Mouse (Mus musculus) retina, adult 2 months (tissue): ENCODE results near the gene Epo.

ENCODE experiments used
- DNase-seq: peaks from one replicate; pipeline ENCODE4 v3.0.0-alpha.2; 2012; ENCODE audit warnings: low read depth, low spot score

The Epo gene

GRCm38 (mm10) chr5:137476964-137477363 is 56.1 kb downstream of the Epo start, which contains the start of gene Zan:
TSS of gene Zan (minus strand) at chr5:137477064.
- no peak for DNase-seq

DNA sequence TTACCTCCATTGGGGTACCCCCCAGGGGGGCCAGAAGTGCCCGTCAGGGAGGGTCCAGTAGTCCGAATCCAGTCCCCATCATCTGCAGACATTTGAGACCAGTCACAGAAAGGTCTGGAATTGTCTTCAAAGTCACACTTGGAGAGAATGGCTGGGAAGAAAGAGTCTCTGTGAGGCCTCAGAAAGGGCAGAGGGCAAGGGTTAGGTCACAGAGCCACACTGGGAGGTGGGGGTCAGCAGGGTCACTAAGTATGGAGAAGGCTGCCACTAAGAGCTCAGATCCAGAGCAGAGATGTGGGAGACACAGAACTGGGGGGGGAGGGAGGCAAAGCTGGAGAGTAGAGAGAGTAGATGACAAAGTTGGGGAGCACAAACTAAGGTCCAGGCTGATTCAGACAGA is 58.7 kb downstream of the Epo start:
- no peak for DNase-seq

DNA sequence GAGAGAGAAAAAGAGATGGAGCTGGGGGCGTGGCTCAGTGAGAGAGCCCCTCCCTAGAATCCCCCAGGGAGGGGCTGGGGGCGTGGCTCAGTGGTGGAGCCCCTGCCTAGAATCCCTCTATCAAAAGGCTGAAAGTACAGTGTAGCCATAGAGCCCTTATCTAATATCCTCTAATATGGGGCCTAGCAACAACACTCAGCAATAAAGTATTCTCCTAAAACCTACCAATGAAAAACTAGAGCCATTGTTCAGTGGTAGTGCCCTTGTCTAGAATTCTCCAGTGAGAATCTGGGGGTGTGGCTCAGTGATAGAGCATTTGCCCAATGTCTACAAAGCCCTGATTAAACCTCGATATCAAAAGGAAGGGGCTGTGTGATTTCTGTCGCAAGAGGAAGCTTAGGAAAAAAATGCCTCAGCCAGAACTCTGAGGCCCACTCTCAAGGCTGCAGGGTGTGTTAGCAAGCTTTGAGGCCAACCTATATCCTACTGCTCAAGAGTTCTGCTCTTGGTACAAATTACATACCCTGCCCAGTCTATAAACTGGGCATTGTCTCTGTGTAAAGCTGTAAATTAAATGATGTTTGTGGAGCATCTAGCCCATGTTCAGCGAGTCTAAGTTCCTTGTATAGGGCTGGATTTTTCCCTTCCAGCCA is 60.7 kb downstream of the Epo start:
- DNase-seq, result no peak

DNA sequence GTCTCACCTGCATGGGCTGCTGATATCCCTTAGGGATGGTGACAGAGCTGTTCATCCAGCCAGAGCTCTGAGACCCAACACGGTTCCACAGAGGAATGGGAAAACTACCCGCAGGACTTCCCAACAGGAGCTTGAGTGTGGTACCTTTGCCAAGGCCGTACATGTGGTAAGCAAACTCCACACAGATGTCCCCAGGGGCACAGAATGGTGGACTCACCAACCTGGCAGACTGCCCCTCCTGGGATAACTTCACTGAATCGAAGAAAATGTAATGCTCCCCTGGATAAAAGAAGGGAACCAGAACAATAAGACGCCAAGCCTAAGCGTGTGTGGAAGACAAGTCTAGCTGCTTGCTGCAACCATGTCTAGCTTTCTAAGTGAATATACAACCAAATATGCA is 66.1 kb downstream of the Epo start:
- DNase-seq, result no peak

- DNase-seq, result no peak
Observed at GRCm38 (mm10) chr5:137465049-137465448, 68.0 kb downstream of the Epo start.

GRCm38 (mm10) chr5:137455866-137456591 is 77.0 kb downstream of the Epo start:
- DNase-seq, result no peak

DNA sequence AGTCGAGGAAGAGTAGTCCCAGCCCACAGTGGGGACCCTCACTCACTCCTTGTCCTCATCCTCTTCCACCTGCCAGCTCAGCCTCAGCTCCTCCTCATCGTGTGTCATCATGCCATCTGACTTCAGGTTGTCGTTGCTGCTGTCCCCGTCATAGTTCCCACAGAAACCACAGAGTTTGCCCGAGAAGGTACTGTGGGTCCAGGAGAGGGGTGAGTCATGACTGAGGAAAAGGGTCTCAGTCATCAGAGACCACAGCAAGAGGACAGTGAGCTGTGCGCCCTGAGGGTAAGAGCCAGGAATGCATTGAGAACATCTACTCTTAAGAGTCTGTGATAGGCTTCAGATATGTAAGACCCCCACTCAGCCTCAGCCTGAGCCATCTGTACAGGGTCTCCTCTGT is 77.8 kb downstream of the Epo start:
- DNase-seq, result no peak

GRCm38 (mm10) chr5:137445536-137445935 is 87.5 kb downstream of the Epo start:
- no peak for DNase-seq

- no peak for DNase-seq
Observed at GRCm38 (mm10) chr5:137440216-137440855, 92.7 kb downstream of the Epo start.

DNA sequence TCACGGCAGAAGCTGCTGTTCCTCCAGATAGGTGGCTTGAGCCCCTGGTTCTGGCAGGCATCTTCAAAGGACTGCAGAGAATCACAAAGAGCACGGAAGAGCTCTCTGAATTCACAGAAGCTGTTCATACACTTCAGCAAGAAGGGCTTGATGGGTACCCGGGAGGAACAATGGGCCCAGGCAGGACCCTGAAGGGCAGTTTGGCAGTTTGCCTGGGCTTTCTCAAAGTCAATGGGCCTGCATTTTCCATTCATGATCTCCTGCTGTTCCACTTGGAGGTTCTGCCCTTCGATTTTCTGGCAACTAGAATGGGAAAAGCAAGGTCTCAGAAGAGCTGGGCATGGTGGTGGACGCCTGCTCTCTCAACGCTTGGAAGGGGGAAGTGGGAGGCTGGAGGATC is 99.2 kb downstream of the Epo start:
- DNase-seq, result no peak
